Mouse (Mus musculus): ENCODE results near the gene Sfmbt1. TPM values are rescaled to one million over a fixed set of nuclear protein-coding genes. Genes with fewer than 3 reads are reported as not detected.
A peak's percentile ranks its signal among the peaks of the same experiment; 100 is the strongest.

Sfmbt1 gene
- polyA plus RNA-seq, 1 experiment from 2014 or later = 17.4 TPM

GRCm38 (mm10) chr14:30692439-30692838 lies 22.2 kb upstream of the Sfmbt1 start:
- H3K36me3 ChIP-seq (ENCODE audit: control insufficient read depth, insufficient read depth, low read length) = peaks cover 5% of the 10 kb centered on the region; the same call in 1 of the 2 replicates
- ATAC-seq = no peak
- no peak overlapping the region for H3K27ac ChIP-seq (ENCODE audit: low read length)
- WGBS = 90% methylated on average over 6 of the region's 6 CpGs
- H3K4me3 ChIP-seq (ENCODE audit: low read depth, low read length) = no peak overlapping the region
- H3K9ac ChIP-seq (ENCODE audit: low read depth, low read length) = no peak overlapping the region
- H3K27me3 ChIP-seq (ENCODE audit: control insufficient read depth, insufficient read depth, low read depth, low read length) = no peaks in the 10 kb centered on the region
- no peak overlapping the region for H3K4me2 ChIP-seq (ENCODE audit: low read length)
- H3K4me1 ChIP-seq (ENCODE audit: control insufficient read depth, insufficient read depth, low read length) = peaks cover 6% of the 10 kb centered on the region
- H3K9me3 ChIP-seq (replicated peaks; ENCODE audit: control insufficient read depth, low read length, poor library complexity, severe bottlenecking) = no peaks in the 10 kb centered on the region

- Histone ChIP-seq H3K36me3 (ENCODE audit: control insufficient read depth, insufficient read depth, low read length) (peaks cover under 1% of the 10 kb centered on the region; the same call in 1 of the 2 replicates), H3K4me3 (ENCODE audit: low read depth, low read length) (no peak overlapping the region), H3K4me1 (ENCODE audit: control insufficient read depth, insufficient read depth, low read length) (peaks cover 16% of the 10 kb centered on the region), H3K9ac (ENCODE audit: low read depth, low read length) (no peak overlapping the region), H3K27me3 (ENCODE audit: control insufficient read depth, insufficient read depth, low read depth, low read length) (no peaks in the 10 kb centered on the region), H3K4me2 (ENCODE audit: low read length) (no peak overlapping the region), H3K9me3 (replicated peaks; ENCODE audit: control insufficient read depth, low read length, poor library complexity, severe bottlenecking) (no peaks in the 10 kb centered on the region), H3K27ac (ENCODE audit: low read length) (no peak overlapping the region)
- 82% methylated on average over 2 of the region's 2 CpGs for WGBS
- ATAC-seq = no peak
These were observed 19.9 kb upstream of the Sfmbt1 start for GRCm38 (mm10) chr14:30694786-30695185.

DNA sequence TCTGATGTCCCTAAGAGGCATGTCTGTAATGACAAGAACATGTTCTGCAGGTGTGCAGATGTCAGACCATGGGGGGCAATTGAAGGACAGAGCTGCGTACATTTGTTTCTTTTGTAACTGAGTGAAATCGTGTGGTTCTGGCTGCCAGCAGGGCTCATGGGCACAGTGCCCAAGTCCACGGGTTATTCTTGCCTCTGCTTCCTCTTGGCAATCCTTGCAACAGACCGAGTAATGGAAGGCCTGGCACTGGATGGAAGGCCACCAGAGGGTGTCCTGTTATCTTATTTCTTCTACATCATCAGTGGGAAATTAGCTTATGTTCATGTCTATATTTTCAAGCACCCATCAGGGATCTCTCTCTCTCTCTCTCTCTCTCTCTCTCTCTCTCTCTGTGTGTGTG lies 19.0 kb upstream of the Sfmbt1 start:
- 51% methylated on average over 4 of the region's 4 CpGs for WGBS
- ATAC-seq = no peak
- Histone ChIP-seq H3K9ac (ENCODE audit: low read depth, low read length) (no peak overlapping the region), H3K4me2 (ENCODE audit: low read length) (no peak overlapping the region), H3K4me3 (ENCODE audit: low read depth, low read length) (no peak overlapping the region), H3K36me3 (ENCODE audit: control insufficient read depth, insufficient read depth, low read length) (no peaks in the 10 kb centered on the region; the same call in 1 of the 2 replicates), H3K27me3 (ENCODE audit: control insufficient read depth, insufficient read depth, low read depth, low read length) (no peaks in the 10 kb centered on the region), H3K9me3 (replicated peaks; ENCODE audit: control insufficient read depth, low read length, poor library complexity, severe bottlenecking) (no peaks in the 10 kb centered on the region), H3K4me1 (ENCODE audit: control insufficient read depth, insufficient read depth, low read length) (peaks cover 16% of the 10 kb centered on the region), H3K27ac (ENCODE audit: low read length) (no peak overlapping the region; the same call in 1 of the 2 replicates)

DNA sequence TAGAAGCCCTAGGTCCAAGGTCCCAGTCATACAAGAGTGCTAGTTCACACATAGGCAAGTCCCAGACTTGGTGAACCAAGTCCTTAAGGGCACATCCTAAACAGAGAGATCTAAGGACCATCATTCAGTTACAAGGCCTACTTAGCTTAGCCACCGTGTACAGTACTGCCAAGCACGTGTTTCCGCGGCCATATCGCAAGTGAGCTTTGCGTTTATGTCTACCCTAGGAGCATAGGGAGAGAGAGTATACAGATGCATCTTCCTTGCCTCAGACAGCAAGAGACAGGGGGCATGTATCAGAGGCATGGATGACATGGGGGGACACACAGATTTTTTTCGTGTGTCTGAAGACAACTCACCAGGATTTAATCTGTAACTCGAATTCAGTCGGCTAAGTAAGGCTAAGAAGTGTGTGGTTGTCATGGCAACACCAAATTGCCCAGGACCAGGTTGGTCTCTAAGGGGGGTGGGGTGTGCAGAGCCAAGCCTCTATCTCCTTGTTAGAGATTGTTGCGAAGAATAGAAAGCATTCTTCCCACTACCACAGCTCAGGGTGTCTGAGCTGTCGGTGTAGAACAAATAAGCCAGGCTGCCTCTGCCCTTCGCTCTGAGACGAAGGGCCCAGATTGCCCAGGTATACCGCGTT lies 17.1 kb upstream of the Sfmbt1 start:
- no peaks in the 10 kb centered on the region for H3K9me3 ChIP-seq (replicated peaks; ENCODE audit: control insufficient read depth, low read length, poor library complexity, severe bottlenecking)
- no peaks in the 10 kb centered on the region; the same call in 1 of the 2 replicates for H3K36me3 ChIP-seq (ENCODE audit: control insufficient read depth, insufficient read depth, low read length)
- peak overlapping the region; percentile 1; the same call in 1 of the 2 replicates for H3K4me2 ChIP-seq (ENCODE audit: low read length)
- 58% methylated on average over 15 of the region's 15 CpGs for WGBS
- peak overlapping the region; percentile 64 for H3K27ac ChIP-seq (ENCODE audit: low read length)
- H3K9ac ChIP-seq (ENCODE audit: low read depth, low read length) = no peak overlapping the region
- H3K4me3 ChIP-seq (ENCODE audit: low read depth, low read length) = no peak overlapping the region
- H3K27me3 ChIP-seq (ENCODE audit: control insufficient read depth, insufficient read depth, low read depth, low read length) = no peaks in the 10 kb centered on the region
- peak; percentile 86 for ATAC-seq
- peaks cover 16% of the 10 kb centered on the region for H3K4me1 ChIP-seq (ENCODE audit: control insufficient read depth, insufficient read depth, low read length)

- no peaks in the 10 kb centered on the region for H3K9me3 ChIP-seq (replicated peaks; ENCODE audit: control insufficient read depth, low read length, poor library complexity, severe bottlenecking)
- H3K27ac ChIP-seq (ENCODE audit: low read length) = no peak overlapping the region
- no peak overlapping the region for H3K9ac ChIP-seq (ENCODE audit: low read depth, low read length)
- no peak for ATAC-seq
- no peak overlapping the region for H3K4me3 ChIP-seq (ENCODE audit: low read depth, low read length)
- H3K27me3 ChIP-seq (ENCODE audit: control insufficient read depth, insufficient read depth, low read depth, low read length) = no peaks in the 10 kb centered on the region
- H3K36me3 ChIP-seq (ENCODE audit: control insufficient read depth, insufficient read depth, low read length) = no peaks in the 10 kb centered on the region
- peaks cover 16% of the 10 kb centered on the region for H3K4me1 ChIP-seq (ENCODE audit: control insufficient read depth, insufficient read depth, low read length)
- WGBS = 36% methylated on average over 8 of the region's 8 CpGs
- no peak overlapping the region for H3K4me2 ChIP-seq (ENCODE audit: low read length)
These were observed 15.0 kb upstream of the Sfmbt1 start for GRCm38 (mm10) chr14:30699656-30700055.

- H3K9ac ChIP-seq (ENCODE audit: low read depth, low read length) = no peak overlapping the region
- H3K9me3 ChIP-seq (replicated peaks; ENCODE audit: control insufficient read depth, low read length, poor library complexity, severe bottlenecking) = no peaks in the 10 kb centered on the region
- no peak overlapping the region for H3K4me3 ChIP-seq (ENCODE audit: low read depth, low read length)
- no peaks in the 10 kb centered on the region for H3K27me3 ChIP-seq (ENCODE audit: control insufficient read depth, insufficient read depth, low read depth, low read length)
- 49% methylated on average over 5 of the region's 5 CpGs for WGBS
- ATAC-seq = no peak
- no peaks in the 10 kb centered on the region for H3K36me3 ChIP-seq (ENCODE audit: control insufficient read depth, insufficient read depth, low read length)
- no peak overlapping the region for H3K4me2 ChIP-seq (ENCODE audit: low read length)
- peaks cover 10% of the 10 kb centered on the region for H3K4me1 ChIP-seq (ENCODE audit: control insufficient read depth, insufficient read depth, low read length)
- no peak overlapping the region for H3K27ac ChIP-seq (ENCODE audit: low read length)
These were observed 12.1 kb upstream of the Sfmbt1 start for GRCm38 (mm10) chr14:30702512-30702911.

DNA sequence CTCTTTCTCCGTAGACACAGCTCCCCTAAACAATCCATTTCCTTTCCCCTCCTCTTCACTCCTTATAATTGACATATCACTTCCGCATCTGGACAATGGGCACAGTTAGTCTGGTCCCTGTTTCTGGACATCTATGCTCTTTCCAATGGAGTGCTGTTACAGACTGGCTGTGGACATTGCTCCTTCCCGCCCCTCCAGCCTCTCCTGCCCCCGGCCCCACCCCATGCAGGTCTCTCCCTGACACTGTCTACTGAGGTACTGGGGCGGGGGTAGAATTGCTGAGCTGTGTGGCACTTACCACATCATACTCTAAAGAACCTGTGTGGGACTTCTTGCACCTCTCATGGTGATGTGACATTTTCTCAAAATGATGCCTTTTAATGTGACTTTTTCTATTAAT lies 11.6 kb upstream of the Sfmbt1 start:
- no peak overlapping the region for H3K9ac ChIP-seq (ENCODE audit: low read depth, low read length)
- H3K4me1 ChIP-seq (ENCODE audit: control insufficient read depth, insufficient read depth, low read length) = peaks cover 4% of the 10 kb centered on the region
- no peaks in the 10 kb centered on the region for H3K9me3 ChIP-seq (replicated peaks; ENCODE audit: control insufficient read depth, low read length, poor library complexity, severe bottlenecking)
- H3K36me3 ChIP-seq (ENCODE audit: control insufficient read depth, insufficient read depth, low read length) = no peaks in the 10 kb centered on the region
- no peak overlapping the region for H3K4me3 ChIP-seq (ENCODE audit: low read depth, low read length)
- no peak overlapping the region for H3K4me2 ChIP-seq (ENCODE audit: low read length)
- no peak overlapping the region for H3K27ac ChIP-seq (ENCODE audit: low read length)
- WGBS = 85% methylated on average over 5 of the region's 5 CpGs
- no peaks in the 10 kb centered on the region for H3K27me3 ChIP-seq (ENCODE audit: control insufficient read depth, insufficient read depth, low read depth, low read length)
- no peak for ATAC-seq

DNA sequence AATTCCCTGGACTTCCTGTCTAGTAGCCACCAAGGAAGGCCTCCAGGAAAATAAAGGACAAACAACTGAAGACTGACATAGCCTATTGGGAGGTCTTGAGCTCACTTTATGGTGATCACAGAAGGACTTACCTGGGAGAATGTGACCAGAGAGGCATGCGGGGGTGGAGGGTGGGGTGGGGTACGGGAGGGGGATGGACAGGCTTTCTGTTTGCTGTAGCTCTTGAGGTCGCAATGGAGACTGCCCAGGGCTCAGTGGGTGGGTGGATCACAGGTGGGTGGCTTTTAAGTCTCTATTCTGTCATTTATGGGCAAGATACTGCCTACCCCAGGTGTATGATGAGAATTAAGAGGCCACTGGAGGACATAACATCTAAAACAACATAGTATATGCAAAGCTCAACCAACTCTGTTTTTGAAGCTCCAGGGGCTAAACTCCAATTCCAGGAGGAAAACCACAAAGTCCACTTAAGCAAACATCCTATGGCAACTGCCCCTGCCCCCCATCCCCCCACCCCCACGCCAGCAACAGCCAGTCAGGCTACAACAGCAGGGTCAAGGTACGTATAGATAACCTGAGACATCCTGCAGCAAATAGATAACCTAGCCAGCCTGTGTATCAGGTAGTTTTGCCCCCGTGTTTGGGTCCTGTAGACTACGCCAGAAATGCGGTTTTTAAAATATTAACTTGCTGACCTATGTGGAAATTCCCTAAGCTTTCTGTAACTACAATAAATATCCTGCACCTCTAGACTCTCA lies 10.4 kb upstream of the Sfmbt1 start:
- H3K9ac ChIP-seq (ENCODE audit: low read depth, low read length) = no peak overlapping the region
- H3K9me3 ChIP-seq (replicated peaks; ENCODE audit: control insufficient read depth, low read length, poor library complexity, severe bottlenecking) = no peaks in the 10 kb centered on the region
- no peaks in the 10 kb centered on the region for H3K36me3 ChIP-seq (ENCODE audit: control insufficient read depth, insufficient read depth, low read length)
- no peaks in the 10 kb centered on the region for H3K27me3 ChIP-seq (ENCODE audit: control insufficient read depth, insufficient read depth, low read depth, low read length)
- no peak overlapping the region for H3K27ac ChIP-seq (ENCODE audit: low read length)
- no peaks in the 10 kb centered on the region for H3K4me1 ChIP-seq (ENCODE audit: control insufficient read depth, insufficient read depth, low read length)
- WGBS = 81% methylated on average over 8 of the region's 8 CpGs
- H3K4me2 ChIP-seq (ENCODE audit: low read length) = no peak overlapping the region
- ATAC-seq = no peak
- H3K4me3 ChIP-seq (ENCODE audit: low read depth, low read length) = no peak overlapping the region

DNA sequence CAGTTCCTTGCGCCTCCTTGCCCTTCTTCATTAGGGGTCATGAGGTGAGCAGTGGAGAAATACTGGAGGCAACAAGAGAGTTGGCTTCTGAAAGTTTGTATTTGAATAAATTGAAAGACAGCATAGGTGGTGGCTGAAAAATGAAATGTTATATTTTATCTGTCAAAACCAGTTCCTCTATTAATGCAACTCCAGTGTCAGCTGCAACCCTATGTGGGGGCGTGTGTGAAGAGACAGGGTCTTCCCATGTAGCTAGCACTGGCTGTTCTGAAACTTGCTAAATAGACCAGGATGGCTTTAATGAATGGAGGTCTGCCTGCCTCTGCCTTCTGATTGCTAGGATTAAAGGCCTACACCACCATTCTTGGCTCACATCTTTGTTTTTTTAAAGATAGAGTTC lies 2.8 kb upstream of the Sfmbt1 start:
- Histone ChIP-seq H3K9me3 (replicated peaks; ENCODE audit: control insufficient read depth, low read length, poor library complexity, severe bottlenecking) (no peaks in the 10 kb centered on the region), H3K9ac (ENCODE audit: low read depth, low read length) (no peak overlapping the region), H3K4me1 (ENCODE audit: control insufficient read depth, insufficient read depth, low read length) (peaks cover 2% of the 10 kb centered on the region), H3K27me3 (ENCODE audit: control insufficient read depth, insufficient read depth, low read depth, low read length) (no peaks in the 10 kb centered on the region), H3K27ac (ENCODE audit: low read length) (no peak overlapping the region), H3K4me3 (ENCODE audit: low read depth, low read length) (no peak overlapping the region), H3K36me3 (ENCODE audit: control insufficient read depth, insufficient read depth, low read length) (no peaks in the 10 kb centered on the region), H3K4me2 (ENCODE audit: low read length) (no peak overlapping the region)
- no peak for ATAC-seq
- WGBS = 95% methylated on average over 2 of the region's 2 CpGs

All from midbrain, embryonic 16.5 days (tissue).